Mouse (Mus musculus) monocyte, adult 5-6 weeks (primary cell): ENCODE measurements around the gene Thoc3. TPM values are rescaled to one million over a fixed set of nuclear protein-coding genes. Genes with fewer than 3 reads are reported as not detected.
"Not testable (repeated sequence)": the region's sequence is repeated elsewhere in the genome, so short reads cannot be mapped to it uniquely, and the experiment has no call there.

Experiments used
- ATAC-seq: fragments of 153-309, 156-312 bp; replicated peaks from 2 replicates; pipeline ENCODE4 v1.8.0; 2017; ENCODE audit warnings: mild to moderate bottlenecking; ENCODE audit not compliant: low TSS enrichment, insufficient number of reproducible peaks, severe bottlenecking, poor library complexity, low FRiP score
- total RNA-seq: library from RNA; stranded (forward); fragments of 200-1000, 200-491, 200-594 nt; gene quantifications from 3 replicates; pipeline ENCODE4 v1.2.3, GENCODE M21; 2017

Gene Thoc3
- 19.8 to 26.8 TPM (median 22.8 TPM) in 3 replicates for total RNA-seq

- ATAC-seq: peak; percentile 95
Measured at GRCm38 (mm10) chr13:54468098-54469011, at the start of gene Thoc3. TSS of gene Thoc3 (minus strand) at chr13:54468849.

GRCm38 (mm10) chr13:54505920-54506319, 37.3 kb upstream of the Thoc3 start:
- no peak for ATAC-seq

- ATAC-seq: no peak
Measured at GRCm38 (mm10) chr13:54504611-54505260, 36.1 kb upstream of the Thoc3 start.

- peak; percentile 89 for ATAC-seq
Measured at GRCm38 (mm10) chr13:54503604-54504521, 35.2 kb upstream of the Thoc3 start, which contains the start of gene Simc1. TSS of gene Simc1 (plus strand) at chr13:54503779.

- ATAC-seq: peak; percentile 42; the same call in 1 of the 2 replicates
Measured at GRCm38 (mm10) chr13:54503278-54503603, 34.6 kb upstream of the Thoc3 start.

GRCm38 (mm10) chr13:54501957-54502690, 33.5 kb upstream of the Thoc3 start:
- no peak for ATAC-seq

- no peak for ATAC-seq
Measured at GRCm38 (mm10) chr13:54501352-54501751, 32.7 kb upstream of the Thoc3 start.

GRCm38 (mm10) chr13:54499551-54499950, 30.9 kb upstream of the Thoc3 start:
- not testable (repeated sequence) for ATAC-seq

GRCm38 (mm10) chr13:54491381-54491780, 22.7 kb upstream of the Thoc3 start:
- ATAC-seq: no peak

- ATAC-seq: no peak
Measured at GRCm38 (mm10) chr13:54490411-54490810, 21.8 kb upstream of the Thoc3 start.

GRCm38 (mm10) chr13:54481498-54481897, 12.8 kb upstream of the Thoc3 start:
- no peak for ATAC-seq

GRCm38 (mm10) chr13:54479286-54479685, 10.6 kb upstream of the Thoc3 start:
- no peak for ATAC-seq

- peak; percentile 94 for ATAC-seq
Measured at GRCm38 (mm10) chr13:54475702-54476101, 7.1 kb upstream of the Thoc3 start.

GRCm38 (mm10) chr13:54474996-54475395, 6.3 kb upstream of the Thoc3 start:
- no peak for ATAC-seq

GRCm38 (mm10) chr13:54471967-54472366, 3.3 kb upstream of the Thoc3 start:
- ATAC-seq: no peak

GRCm38 (mm10) chr13:54469012-54469354, 334 bp upstream of the Thoc3 start:
- no peak for ATAC-seq

- ATAC-seq: no peak
Measured at GRCm38 (mm10) chr13:54459282-54459681, 9.4 kb downstream of the Thoc3 start.

- no peak for ATAC-seq
Measured at GRCm38 (mm10) chr13:54457062-54457461, 11.6 kb downstream of the Thoc3 start.
